In genomic region chr11:103707005-103707404, GRCm38 (mm10) we compare ENCODE assay signal across 11 mouse cellular contexts. TPM values are rescaled to one million over a fixed set of nuclear protein-coding genes. Genes with fewer than 3 reads are reported as not detected.
A peak's percentile ranks its signal among the peaks of the same experiment; 100 is the strongest.
DNase-seq lines count a peak whose midpoint lies in the region; ATAC-seq and TF ChIP-seq lines count a peak whose summit lies in the region.
"Had no signal": no experiment of that assay in that cellular context is flagged by ENCODE, and none has a peak within 500 bp of the region (broad histone marks: within the 10 kb centered on the region; RNA-seq: fewer than 3 reads in every experiment).

No protein-coding gene starts in this region.

- no peaks in the 10 kb centered on the region for H3K9me3 ChIP-seq in intestine, postnatal 0 days (ENCODE audit: control insufficient read depth)
- no peaks in the 10 kb centered on the region for H3K9me3 ChIP-seq in lung, embryonic 16.5 days (ENCODE audit: control insufficient read depth, low read length)
- H3K9me3 ChIP-seq in midbrain, postnatal 0 days (ENCODE audit: low read length): no peaks in the 10 kb centered on the region
- H3K9me3 ChIP-seq: limb, embryonic 15.5 days had no signal

- TF ChIP-seq CTCF in gastrocnemius, adult 2 months (IDR thresholded peaks at IDR 0.05): no peak
- peak; percentile 23 for TF ChIP-seq CTCF in intestine, postnatal 0 days (IDR thresholded peaks at IDR 0.05; ENCODE audit: low read depth)
- TF ChIP-seq CTCF in midbrain, postnatal 0 days (IDR thresholded peaks at IDR 0.05): no peak

- WGBS in intestine, postnatal 0 days: 35% methylated on average over 8 of the region's 8 CpGs
- 44% methylated on average over 8 of the region's 8 CpGs for WGBS in lung, embryonic 16.5 days
- WGBS in midbrain, postnatal 0 days: 65% methylated on average over 8 of the region's 8 CpGs

- H3K27me3 ChIP-seq in intestine, postnatal 0 days (replicated peaks; ENCODE audit: control insufficient read depth, insufficient read depth, low read length): no peaks in the 10 kb centered on the region
- no peaks in the 10 kb centered on the region for H3K27me3 ChIP-seq in lung, embryonic 16.5 days (ENCODE audit: control insufficient read depth, insufficient read depth, low read depth, low read length)
- H3K27me3 ChIP-seq in midbrain, postnatal 0 days (ENCODE audit: insufficient read depth, low read length): no peaks in the 10 kb centered on the region
- H3K27me3 ChIP-seq: limb, embryonic 15.5 days had no signal

- no peak overlapping the region for H3K4me2 ChIP-seq in intestine, postnatal 0 days (replicated peaks; ENCODE audit: low read depth)
- no peak overlapping the region for H3K4me2 ChIP-seq in lung, embryonic 16.5 days (ENCODE audit: low read depth, low read length)
- H3K4me2 ChIP-seq in midbrain, postnatal 0 days (ENCODE audit: low read depth, low read length, poor library complexity, severe bottlenecking): no peak overlapping the region
- H3K4me2 ChIP-seq: limb, embryonic 15.5 days had no signal

- peak overlapping the region; percentile 70 for H3K27ac ChIP-seq in gastrocnemius, adult 2 months
- no peak overlapping the region for H3K27ac ChIP-seq in intestine, postnatal 0 days (ENCODE audit: low read depth, low read length)
- H3K27ac ChIP-seq in lung, embryonic 16.5 days (ENCODE audit: low read length): no peak overlapping the region; the same call in 1 of the 2 replicates
- no peak overlapping the region for H3K27ac ChIP-seq in midbrain, postnatal 0 days (ENCODE audit: low read depth, low read length)
- H3K27ac ChIP-seq: limb, embryonic 15.5 days had no signal

- peak; percentile 34; the same call in 1 of the 2 replicates for ATAC-seq in intestine, postnatal 0 days
- peak; percentile 73 for ATAC-seq in lung, embryonic 16.5 days (ENCODE audit: low read depth)
- ATAC-seq in midbrain, postnatal 0 days (ENCODE audit: low FRiP score): no peak

- intact Hi-C loops in gastrocnemius, adult 2 months (cut with DNase I): no loop called here

- H3K9ac ChIP-seq in intestine, postnatal 0 days (ENCODE audit: low read depth, low read length): no peak overlapping the region
- no peak overlapping the region for H3K9ac ChIP-seq in lung, embryonic 16.5 days (ENCODE audit: low read length)
- no peak overlapping the region for H3K9ac ChIP-seq in midbrain, postnatal 0 days (replicated peaks; ENCODE audit: low read length, poor library complexity, severe bottlenecking)
- H3K9ac ChIP-seq: limb, embryonic 15.5 days had no signal

- peaks cover 6% of the 10 kb centered on the region; the same call in 1 of the 2 replicates for H3K36me3 ChIP-seq in intestine, postnatal 0 days (ENCODE audit: control insufficient read depth, insufficient read depth)
- H3K36me3 ChIP-seq in lung, embryonic 16.5 days (ENCODE audit: control insufficient read depth, insufficient read depth, low read length): no peaks in the 10 kb centered on the region; the same call in 1 of the 2 replicates
- no peaks in the 10 kb centered on the region for H3K36me3 ChIP-seq in midbrain, postnatal 0 days (ENCODE audit: insufficient read depth, low read length)

- DNase-seq in gastrocnemius, adult 2 months: peak; percentile 58
- no peak for DNase-seq in gastrocnemius, postnatal 4 days (ENCODE audit: low spot score in 2 of 2)
- peak; percentile 99 for DNase-seq in heart, adult 11 months
- no peak for DNase-seq in MN1 (ENCODE audit: low spot score)
- DNase-seq in midbrain, postnatal 0 days (ENCODE audit: low spot score): no peak
- DNase-seq in Muller cell, postnatal 12 days (ENCODE audit: inconsistent ontology term): no peak
- DNase-seq: cerebellum, postnatal 14 days had no signal

- H3K4me1 ChIP-seq in intestine, postnatal 0 days (replicated peaks; ENCODE audit: control insufficient read depth, insufficient read depth, low read length): no peaks in the 10 kb centered on the region
- no peaks in the 10 kb centered on the region for H3K4me1 ChIP-seq in lung, embryonic 16.5 days (replicated peaks; ENCODE audit: control insufficient read depth, insufficient read depth, low read length)
- no peaks in the 10 kb centered on the region for H3K4me1 ChIP-seq in midbrain, postnatal 0 days (ENCODE audit: insufficient read depth, low read length)

- H3K4me3 ChIP-seq in gastrocnemius, adult 2 months: no peak overlapping the region
- no peak overlapping the region for H3K4me3 ChIP-seq in intestine, postnatal 0 days (ENCODE audit: low read depth, low read length)
- H3K4me3 ChIP-seq in lung, embryonic 16.5 days (ENCODE audit: low read length): no peak overlapping the region
- H3K4me3 ChIP-seq in midbrain, postnatal 0 days (ENCODE audit: low read depth, low read length): no peak overlapping the region
- H3K4me3 ChIP-seq: limb, embryonic 15.5 days had no signal

RNA-seq across cellular contexts. Expression of gene Gosr2, which starts 9.3 kb away (rescaled TPM):
- total RNA-seq in gastrocnemius, adult 2 months (2021): 10 to 100 TPM; 38.3 to 40.1 TPM
- total RNA-seq in gastrocnemius, postnatal 4 days (2021): 10 to 100 TPM; 67.1 to 68.6 TPM
- polyA plus RNA-seq in intestine, postnatal 0 days (2015; fragmentation: Nextera tagmentation; extraction: Ambion mirVana): 106 and 113 TPM in 2 replicates
- polyA plus RNA-seq in lung, embryonic 16.5 days (2015; fragmentation: Nextera tagmentation; extraction: Ambion mirVana): 75.8 and 79.2 TPM in 2 replicates
- total RNA-seq in midbrain, postnatal 0 days (2014; rRNA removed): 78.4 and 104 TPM in 2 replicates
- 88.2 and 93.6 TPM in 2 replicates for polyA plus RNA-seq in midbrain, postnatal 0 days (2015; fragmentation: Nextera tagmentation; extraction: Ambion mirVana)

RNA-seq across cellular contexts. Expression of gene Wnt9b, which starts 42.6 kb away (rescaled TPM):
- total RNA-seq in gastrocnemius, adult 2 months (2021): under 1 TPM; 0.05 to 0.06 TPM
- not detected for total RNA-seq in gastrocnemius, postnatal 4 days (2021)
- 0.03 and 0.09 TPM in 2 replicates for polyA plus RNA-seq in intestine, postnatal 0 days (2015; fragmentation: Nextera tagmentation; extraction: Ambion mirVana)
- polyA plus RNA-seq in lung, embryonic 16.5 days (2015; fragmentation: Nextera tagmentation; extraction: Ambion mirVana): 0.10 TPM in 1 of 2 replicates, not detected in the other
- 2.6 and 3.2 TPM in 2 replicates for total RNA-seq in midbrain, postnatal 0 days (2014; rRNA removed)
- polyA plus RNA-seq in midbrain, postnatal 0 days (2015; fragmentation: Nextera tagmentation; extraction: Ambion mirVana): 1.2 and 1.3 TPM in 2 replicates
- polyA plus RNA-seq: intestine, embryonic 14.5 days had no signal

RNA-seq across cellular contexts. Expression of gene Rprml, which starts 57.6 kb away (rescaled TPM):
- total RNA-seq in gastrocnemius, adult 2 months (2021): not detected
- under 1 TPM in 1 of 2 experiments, not detected in 1; 0.27 TPM for total RNA-seq in gastrocnemius, postnatal 4 days (2021)
- 2.3 and 3.7 TPM in 2 replicates for polyA plus RNA-seq in intestine, postnatal 0 days (2015; fragmentation: Nextera tagmentation; extraction: Ambion mirVana)
- not detected in 2 replicates for polyA plus RNA-seq in lung, embryonic 16.5 days (2015; fragmentation: Nextera tagmentation; extraction: Ambion mirVana)
- 10.6 and 11.8 TPM in 2 replicates for total RNA-seq in midbrain, postnatal 0 days (2014; rRNA removed)
- polyA plus RNA-seq in midbrain, postnatal 0 days (2015; fragmentation: Nextera tagmentation; extraction: Ambion mirVana): 4.1 and 5.5 TPM in 2 replicates
- polyA plus RNA-seq: intestine, embryonic 14.5 days had no signal

Comparison
In these comparisons a context has a peak if more than half of its experiments do, and no peak if none do; other contexts are left out.
1. DNase-seq: peak in gastrocnemius, adult 2 months (single experiment) and heart, adult 11 months (single experiment); none in gastrocnemius, postnatal 4 days (0 of 2), MN1 (single experiment), midbrain, postnatal 0 days (single experiment) and Muller cell, postnatal 12 days (single experiment).